Mouse (Mus musculus) limb, embryonic 10.5 days (tissue): ENCODE measurements around the gene Eif4a2. TPM values are rescaled to one million over a fixed set of nuclear protein-coding genes. Genes with fewer than 3 reads are reported as not detected.

Source experiments
- DNase-seq: peaks from one replicate; pipeline ENCODE4 v3.0.0-alpha.2; 2017; ENCODE audit warnings: low spot score
- H3K27ac ChIP-seq: fragments of 300-500 bp; sonication (generic); 2 replicates; pipeline ENCODE4 v1.5.1; 2016; ENCODE audit warnings: mild to moderate bottlenecking
- H3K27me3 ChIP-seq: fragments of 300-500 bp; sonication (generic); 2 replicates; pipeline ENCODE4 v1.6.1; 2016; ENCODE audit warnings: low read depth, mild to moderate bottlenecking; ENCODE audit not compliant: poor library complexity, severe bottlenecking
- H3K36me3 ChIP-seq: fragments of 300-500 bp; sonication (generic); 2 replicates; pipeline ENCODE4 v1.6.1; 2016; ENCODE audit warnings: mild to moderate bottlenecking, moderate library complexity
- H3K4me1 ChIP-seq: fragments of 300-500 bp; sonication (generic); 2 replicates; pipeline ENCODE4 v1.6.1; 2016
- H3K4me3 ChIP-seq: fragments of 300-500 bp; sonication (generic); 2 replicates; pipeline ENCODE4 v1.5.1; 2016; ENCODE audit warnings: mild to moderate bottlenecking, moderate library complexity
- H3K9me3 ChIP-seq: fragments of 300-500 bp; sonication (generic); replicated peaks from 2 replicates; pipeline ENCODE4 v1.6.1; 2016; ENCODE audit warnings: mild to moderate bottlenecking
- WGBS: fragments of 180-500 bp; shearing (Covaris S2); methylation state at CpG from one replicate; pipeline ENCODE4 v1.1.7; 2016; 5-methylcytosine and 5-hydroxymethylcytosine counted together
- polyA plus RNA-seq: library from polyadenylated mRNA; unstranded; fragments of >200 nt; fragmentation: Nextera tagmentation; extraction: Ambion mirVana; gene quantifications from 2 replicates; pipeline ENCODE4 v1.2.1, GENCODE M21; 2016

Gene Eif4a2
- polyA plus RNA-seq, 1 experiment from 2014 or later, result 181 TPM

DNA sequence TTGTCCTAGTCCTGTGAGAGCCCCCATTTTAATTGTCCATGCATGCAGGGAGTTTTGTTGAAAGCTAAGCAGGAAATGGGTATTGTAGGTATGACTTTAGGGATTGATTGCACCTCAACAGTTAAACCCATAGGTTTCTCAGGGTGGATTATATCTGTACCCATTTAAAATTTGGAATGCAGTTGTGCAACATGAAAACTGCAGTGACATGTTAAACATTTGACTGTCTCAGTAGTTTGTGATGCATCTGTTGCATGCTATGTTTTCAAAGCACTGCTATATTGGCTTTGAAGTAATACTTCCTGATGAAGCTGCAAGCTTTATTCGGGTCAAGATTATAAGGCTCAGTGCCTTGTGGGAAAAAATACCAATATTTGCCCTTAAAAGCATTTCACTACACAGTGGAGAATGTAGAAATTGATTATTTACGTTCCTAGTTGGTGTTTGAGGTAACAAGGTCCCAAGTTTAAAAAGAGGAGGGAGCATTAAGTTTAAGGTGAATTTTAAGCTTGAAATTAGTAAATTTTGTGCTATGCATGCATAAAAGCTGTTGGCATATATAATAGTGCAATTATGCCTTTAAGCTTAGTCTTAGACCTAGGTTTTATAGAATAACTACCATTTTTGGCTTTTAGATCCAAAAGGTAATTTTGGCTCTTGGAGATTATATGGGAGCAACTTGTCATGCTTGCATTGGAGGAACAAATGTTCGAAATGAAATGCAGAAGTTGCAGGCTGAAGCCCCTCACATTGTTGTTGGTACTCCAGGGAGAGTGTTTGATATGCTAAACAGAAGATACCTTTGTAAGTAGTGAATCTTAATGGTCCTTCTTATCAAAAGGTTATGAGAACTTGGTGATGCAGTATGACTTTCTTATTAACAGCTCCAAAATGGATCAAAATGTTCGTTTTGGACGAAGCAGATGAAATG lies 2.4 kb downstream of the Eif4a2 start:
- Histone ChIP-seq H3K27me3 (no peaks in the 10 kb centered on the region), H3K27ac (peak overlapping the region; percentile 99; the same call in 1 of the 2 replicates), H3K4me1 (peaks cover 14% of the 10 kb centered on the region), H3K9me3 (no peaks in the 10 kb centered on the region), H3K36me3 (peaks cover 62% of the 10 kb centered on the region), H3K4me3 (peak overlapping the region; percentile 96)
- WGBS, result 68% methylated on average over 5 of the region's 5 CpGs
- no peak for DNase-seq

GRCm38 (mm10) chr16:23112348-23112747 lies 5.1 kb downstream of the Eif4a2 start:
- H3K9me3 ChIP-seq, result no peaks in the 10 kb centered on the region
- H3K36me3 ChIP-seq, result peaks cover 89% of the 10 kb centered on the region
- H3K27ac ChIP-seq, result no peak overlapping the region
- WGBS, result 88% methylated on average over 12 of the region's 12 CpGs
- no peak for DNase-seq
- no peaks in the 10 kb centered on the region for H3K27me3 ChIP-seq
- H3K4me3 ChIP-seq, result no peak overlapping the region
- H3K4me1 ChIP-seq, result peaks cover 14% of the 10 kb centered on the region

GRCm38 (mm10) chr16:23112861-23113435 lies 5.7 kb downstream of the Eif4a2 start:
- no peak overlapping the region for H3K27ac ChIP-seq
- DNase-seq, result no peak
- H3K27me3 ChIP-seq, result no peaks in the 10 kb centered on the region
- H3K9me3 ChIP-seq, result no peaks in the 10 kb centered on the region
- WGBS, result 67% methylated on average over 9 of the region's 9 CpGs
- H3K4me1 ChIP-seq, result peaks cover 14% of the 10 kb centered on the region
- H3K36me3 ChIP-seq, result peaks cover 95% of the 10 kb centered on the region
- no peak overlapping the region for H3K4me3 ChIP-seq

- Histone ChIP-seq H3K27me3 (no peaks in the 10 kb centered on the region), H3K9me3 (no peaks in the 10 kb centered on the region), H3K4me1 (peaks cover 14% of the 10 kb centered on the region), H3K4me3 (no peak overlapping the region), H3K36me3 (peaks cover 94% of the 10 kb centered on the region), H3K27ac (no peak overlapping the region)
- no peak for DNase-seq
Observed at GRCm38 (mm10) chr16:23113903-23114302, 6.7 kb downstream of the Eif4a2 start.

DNA sequence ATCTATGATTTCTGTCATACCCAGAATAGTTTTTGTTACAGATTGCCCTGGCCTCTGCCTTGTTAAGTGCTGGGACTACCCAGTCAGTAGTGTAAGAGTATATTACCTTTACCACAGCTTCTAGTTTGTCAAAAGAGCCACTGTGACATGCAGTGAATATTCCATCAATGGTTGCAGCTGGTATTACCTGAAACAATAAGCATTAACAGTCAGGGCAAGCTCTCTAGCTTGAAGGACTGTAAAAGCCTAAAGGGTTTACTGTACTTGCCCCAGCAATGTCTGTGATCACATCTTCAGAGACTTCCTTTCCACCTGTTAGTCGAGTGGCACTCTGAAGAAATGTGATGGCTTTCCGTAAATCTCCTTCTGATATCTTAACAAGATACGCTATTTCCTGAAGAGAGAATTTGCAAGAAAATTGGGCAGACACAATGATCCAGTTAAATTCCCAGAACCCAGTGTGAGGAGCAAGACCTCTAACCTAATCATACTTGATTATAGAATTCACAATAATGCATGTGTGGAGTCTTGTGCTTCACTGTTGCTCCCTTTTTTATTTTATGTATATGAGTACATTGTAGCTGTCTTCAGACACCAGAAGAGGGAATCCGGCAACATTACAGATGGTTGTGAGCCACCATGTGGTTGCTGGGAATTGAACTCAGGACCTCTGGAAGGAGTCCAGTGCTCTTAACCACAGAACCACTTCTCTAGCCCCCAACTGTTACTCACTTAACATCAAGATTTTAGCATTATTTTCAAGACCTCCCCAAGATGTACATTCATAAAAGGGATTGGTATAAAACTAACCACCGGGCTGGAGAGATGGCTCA lies 7.3 kb downstream of the Eif4a2 start:
- WGBS, result 74% methylated on average over 5 of the region's 5 CpGs
- no peak for DNase-seq
- Histone ChIP-seq H3K27ac (no peak overlapping the region), H3K27me3 (no peaks in the 10 kb centered on the region), H3K4me3 (no peak overlapping the region), H3K4me1 (peaks cover 7% of the 10 kb centered on the region), H3K9me3 (no peaks in the 10 kb centered on the region), H3K36me3 (peaks cover 94% of the 10 kb centered on the region)

DNA sequence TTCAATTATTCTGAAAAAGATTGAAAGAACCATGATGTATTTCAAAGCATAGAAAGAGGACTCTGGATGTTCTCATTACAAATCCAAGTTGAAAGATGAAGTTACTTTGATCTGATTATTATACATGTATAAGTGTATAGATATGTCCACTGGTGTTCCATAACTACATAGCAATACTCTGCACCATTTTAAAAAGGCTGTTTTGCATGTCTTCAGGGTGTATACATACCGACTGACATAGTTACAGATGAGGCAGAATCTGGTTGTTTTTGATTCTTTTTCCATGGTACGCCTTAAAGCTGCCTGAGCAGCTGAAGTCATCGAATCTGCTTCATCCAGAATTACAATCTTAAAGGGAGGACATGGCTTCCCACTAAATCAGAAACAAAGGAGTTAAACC lies 8.2 kb downstream of the Eif4a2 start:
- DNase-seq, result no peak
- H3K27me3 ChIP-seq, result no peaks in the 10 kb centered on the region
- H3K27ac ChIP-seq, result no peak overlapping the region
- no peaks in the 10 kb centered on the region for H3K4me1 ChIP-seq
- peaks cover 94% of the 10 kb centered on the region for H3K36me3 ChIP-seq
- H3K9me3 ChIP-seq, result no peaks in the 10 kb centered on the region
- 87% methylated on average over 3 of the region's 3 CpGs for WGBS
- no peak overlapping the region for H3K4me3 ChIP-seq

- H3K27me3 ChIP-seq, result no peaks in the 10 kb centered on the region
- no peaks in the 10 kb centered on the region for H3K9me3 ChIP-seq
- no peak for DNase-seq
- H3K4me1 ChIP-seq, result no peaks in the 10 kb centered on the region
- no peak overlapping the region for H3K27ac ChIP-seq
- peaks cover 94% of the 10 kb centered on the region for H3K36me3 ChIP-seq
- WGBS, result 69% methylated on average over 4 of the region's 4 CpGs
- H3K4me3 ChIP-seq, result no peak overlapping the region
Observed at GRCm38 (mm10) chr16:23117173-23117572, 9.9 kb downstream of the Eif4a2 start.

GRCm38 (mm10) chr16:23122446-23122845 lies 15.2 kb downstream of the Eif4a2 start:
- H3K27me3 ChIP-seq, result no peaks in the 10 kb centered on the region
- H3K36me3 ChIP-seq, result peaks cover 75% of the 10 kb centered on the region
- no peak overlapping the region for H3K4me3 ChIP-seq
- H3K27ac ChIP-seq, result no peak overlapping the region
- 94% methylated on average over 3 of the region's 3 CpGs for WGBS
- H3K9me3 ChIP-seq, result no peaks in the 10 kb centered on the region
- peaks cover 6% of the 10 kb centered on the region for H3K4me1 ChIP-seq
- DNase-seq, result no peak

GRCm38 (mm10) chr16:23123104-23123503 lies 15.9 kb downstream of the Eif4a2 start:
- 94% methylated on average over 4 of the region's 4 CpGs for WGBS
- Histone ChIP-seq H3K27me3 (no peaks in the 10 kb centered on the region), H3K27ac (no peak overlapping the region), H3K36me3 (peaks cover 68% of the 10 kb centered on the region), H3K4me1 (peaks cover 6% of the 10 kb centered on the region), H3K4me3 (no peak overlapping the region), H3K9me3 (no peaks in the 10 kb centered on the region)
- no peak for DNase-seq

DNA sequence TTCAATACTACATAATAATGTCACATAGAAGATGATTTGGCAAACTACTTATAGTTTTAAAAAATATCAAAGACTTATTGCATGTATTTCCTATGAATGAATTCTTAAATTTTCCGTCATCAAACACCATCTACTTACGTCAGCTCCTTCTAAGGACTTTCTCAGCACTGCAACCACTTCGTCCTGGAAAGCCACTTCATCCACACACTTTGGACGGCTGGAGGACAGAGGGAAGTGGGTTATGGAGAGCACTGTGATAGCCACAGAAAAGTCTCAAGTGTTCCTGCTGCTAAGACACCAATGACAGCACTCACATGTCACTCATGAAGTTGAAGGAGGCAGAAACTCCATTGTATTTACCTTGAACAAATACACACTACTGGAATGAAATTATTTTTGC lies 17.2 kb downstream of the Eif4a2 start:
- peaks cover 16% of the 10 kb centered on the region for H3K4me1 ChIP-seq
- no peak overlapping the region for H3K27ac ChIP-seq
- WGBS, result 94% methylated on average over 4 of the region's 4 CpGs
- no peak overlapping the region for H3K4me3 ChIP-seq
- DNase-seq, result no peak
- peaks cover 57% of the 10 kb centered on the region for H3K36me3 ChIP-seq
- H3K9me3 ChIP-seq, result no peaks in the 10 kb centered on the region
- H3K27me3 ChIP-seq, result no peaks in the 10 kb centered on the region

GRCm38 (mm10) chr16:23127311-23127672 lies 20.0 kb downstream of the Eif4a2 start:
- Histone ChIP-seq H3K27ac (peak overlapping the region; percentile 97), H3K4me1 (peaks cover 16% of the 10 kb centered on the region), H3K9me3 (no peaks in the 10 kb centered on the region), H3K36me3 (peaks cover 28% of the 10 kb centered on the region), H3K4me3 (peak overlapping the region; percentile 81), H3K27me3 (no peaks in the 10 kb centered on the region)
- no peak for DNase-seq
- WGBS, result 0% methylated on average over 4 of the region's 4 CpGs

- Histone ChIP-seq H3K36me3 (peaks cover 23% of the 10 kb centered on the region), H3K4me1 (peaks cover 16% of the 10 kb centered on the region), H3K9me3 (no peaks in the 10 kb centered on the region), H3K27ac (peak within 1 kb of the TSS; percentile 97), H3K4me3 (peak within 1 kb of the TSS; percentile 81), H3K27me3 (no peaks in the 10 kb centered on the region)
- under 1% methylated on average over 51 of the region's 51 CpGs for WGBS
- DNase-seq, result peak; percentile 95
Observed at GRCm38 (mm10) chr16:23127673-23128375, 20.6 kb downstream of the Eif4a2 start, which contains the start of gene Rfc4. Gene Rfc4 (minus strand): TSS chr16:23127737.
